Mouse (Mus musculus) testis, postnatal 14 days (tissue): ENCODE results near the gene Tars2.
"Not testable (repeated sequence)": the region's sequence is repeated elsewhere in the genome, so short reads cannot be mapped to it uniquely, and the experiment has no call there.

Experiments
- DNase-seq: peaks from one replicate; pipeline ENCODE4 v3.0.0; 2021; ENCODE audit warnings: low spot score

Gene Tars2

GRCm38 (mm10) chr3:95760106-95760505, at the start of gene Tars2:
Gene Tars2, minus strand, starts transcription at chr3:95760206.
- no peak for DNase-seq

- DNase-seq = no peak
Observed at GRCm38 (mm10) chr3:95808384-95808783, 48.4 kb upstream of the Tars2 start.

GRCm38 (mm10) chr3:95807630-95808029, 47.6 kb upstream of the Tars2 start:
- DNase-seq = not testable (repeated sequence)

GRCm38 (mm10) chr3:95806677-95807076, 46.7 kb upstream of the Tars2 start:
- no peak for DNase-seq

GRCm38 (mm10) chr3:95803851-95804250, 43.8 kb upstream of the Tars2 start:
- DNase-seq = no peak

- DNase-seq = no peak
Observed at GRCm38 (mm10) chr3:95798756-95799155, 38.8 kb upstream of the Tars2 start.

- no peak for DNase-seq
Observed at GRCm38 (mm10) chr3:95794299-95794698, 34.3 kb upstream of the Tars2 start.

- DNase-seq = no peak
Observed at GRCm38 (mm10) chr3:95793662-95794061, 33.7 kb upstream of the Tars2 start.

GRCm38 (mm10) chr3:95785501-95785900, 25.5 kb upstream of the Tars2 start:
- no peak for DNase-seq

GRCm38 (mm10) chr3:95771985-95772384, 12.0 kb upstream of the Tars2 start:
- no peak for DNase-seq

- no peak for DNase-seq
Observed at GRCm38 (mm10) chr3:95765534-95765933, 5.5 kb upstream of the Tars2 start.

- no peak for DNase-seq
Observed at GRCm38 (mm10) chr3:95763811-95764210, 3.8 kb upstream of the Tars2 start.

GRCm38 (mm10) chr3:95762961-95763360, 3.0 kb upstream of the Tars2 start:
- no peak for DNase-seq

GRCm38 (mm10) chr3:95761771-95762170, 1.8 kb upstream of the Tars2 start:
- DNase-seq = no peak

GRCm38 (mm10) chr3:95760656-95761055, 650 bp upstream of the Tars2 start:
- DNase-seq = no peak

GRCm38 (mm10) chr3:95758467-95759218, 1.4 kb downstream of the Tars2 start:
- no peak for DNase-seq

- no peak for DNase-seq
Observed at GRCm38 (mm10) chr3:95756808-95757207, 3.2 kb downstream of the Tars2 start.

GRCm38 (mm10) chr3:95754345-95755206, 5.4 kb downstream of the Tars2 start:
- peak; percentile 95 for DNase-seq

GRCm38 (mm10) chr3:95752935-95753334, 7.1 kb downstream of the Tars2 start:
- peak; percentile 53 for DNase-seq

GRCm38 (mm10) chr3:95740406-95740805, 19.6 kb downstream of the Tars2 start:
- DNase-seq = no peak

- DNase-seq = no peak
Observed at GRCm38 (mm10) chr3:95739353-95740104, 20.5 kb downstream of the Tars2 start, which contains the start of gene Ecm1. Gene Ecm1, minus strand, starts transcription at chr3:95739569.

- DNase-seq = no peak
Observed at GRCm38 (mm10) chr3:95735071-95735670, 24.8 kb downstream of the Tars2 start.
